Mouse (Mus musculus) stomach, embryonic 16.5 days (tissue): Measurements from ENCODE around the gene Ube2n. TPM values are rescaled to one million over a fixed set of nuclear protein-coding genes. Genes with fewer than 3 reads are reported as not detected.

ENCODE experiments used
- ATAC-seq: fragments of 200-750 bp; cut with Nextera tagmentation; 2 replicates; pipeline ENCODE4 v1.8.0; 2017; ENCODE audit warnings: moderate number of reproducible peaks, moderate TSS enrichment; ENCODE audit not compliant: insufficient read depth, low FRiP score
- H3K27ac ChIP-seq: fragments of 300-500 bp; sonication (generic); 2 replicates; pipeline ENCODE4 v1.5.1; 2014; ENCODE audit warnings: low read length
- H3K27me3 ChIP-seq: fragments of 300-500 bp; sonication (generic); 2 replicates; pipeline ENCODE4 v1.6.1; 2014; ENCODE audit warnings: low read length, control low read depth, mixed read lengths; ENCODE audit not compliant: control insufficient read depth, insufficient read depth
- H3K36me3 ChIP-seq: fragments of 300-500 bp; sonication (generic); 2 replicates; pipeline ENCODE4 v1.6.1; 2014; ENCODE audit warnings: low read length; ENCODE audit not compliant: control insufficient read depth, insufficient read depth
- H3K4me1 ChIP-seq: fragments of 300-500 bp; sonication (generic); 2 replicates; pipeline ENCODE4 v1.6.1; 2014; ENCODE audit warnings: low read length, control low read depth, mixed read lengths; ENCODE audit not compliant: control insufficient read depth, insufficient read depth
- H3K4me2 ChIP-seq: fragments of 300-500 bp; sonication (generic); 2 replicates; pipeline ENCODE4 v1.6.1; 2014; ENCODE audit warnings: low read depth, low read length, mixed read lengths
- H3K4me3 ChIP-seq: fragments of 300-500 bp; sonication (generic); replicated peaks from 2 replicates; pipeline ENCODE4 v1.5.1; 2014; ENCODE audit warnings: mild to moderate bottlenecking, low read length
- H3K9ac ChIP-seq: fragments of 300-500 bp; sonication (generic); 2 replicates; pipeline ENCODE4 v1.6.1; 2014; ENCODE audit warnings: low read length
- H3K9me3 ChIP-seq: fragments of 300-500 bp; sonication (generic); replicated peaks from 2 replicates; pipeline ENCODE4 v1.6.1; 2016; ENCODE audit warnings: low read length, control low read depth; ENCODE audit not compliant: control insufficient read depth
- WGBS: fragments of 180-500 bp; shearing (Covaris S2); extraction: QIAGEN DNeasy Blood & Tissue Kit; methylation state at CpG from one replicate; pipeline ENCODE4 v1.1.7; 2014; 5-methylcytosine and 5-hydroxymethylcytosine counted together
- microRNA-seq: library from miRNA; unstranded; fragments of <30 nt; microRNA quantifications from one replicate; pipeline ENCODE4, GENCODE M21; 2016
- polyA plus RNA-seq: library from polyadenylated mRNA; unstranded; fragments of >200 nt; fragmentation: Nextera tagmentation; extraction: Ambion mirVana; gene quantifications from 2 replicates; pipeline ENCODE4 v1.2.1, GENCODE M21; 2015

The Ube2n gene
- polyA plus RNA-seq, 1 experiment from 2014 or later, result 302 TPM

DNA sequence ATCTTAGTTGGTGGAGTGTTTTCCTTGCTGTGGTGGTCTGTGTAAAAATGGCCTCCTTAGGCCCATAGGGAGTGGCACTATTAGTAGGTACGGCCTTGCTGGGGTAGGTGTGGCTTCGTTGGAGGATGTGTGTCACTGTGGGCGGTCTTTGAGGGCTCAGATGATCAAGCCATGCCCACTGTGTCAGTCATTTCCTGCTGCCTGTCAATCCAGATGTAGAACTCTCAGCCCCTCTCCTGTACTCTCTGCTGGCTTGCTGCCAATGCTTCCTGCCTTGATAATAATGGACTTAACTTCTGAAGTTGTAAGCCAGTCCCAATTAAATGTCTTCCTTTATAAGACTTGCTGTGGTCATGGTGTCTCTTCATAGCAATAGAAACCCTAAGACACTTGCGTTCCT, 74.3 kb downstream of the Ube2n start:
- H3K4me2 ChIP-seq, result no peak overlapping the region
- no peak for ATAC-seq
- WGBS, result 89% methylated on average over 4 of the region's 4 CpGs

DNA sequence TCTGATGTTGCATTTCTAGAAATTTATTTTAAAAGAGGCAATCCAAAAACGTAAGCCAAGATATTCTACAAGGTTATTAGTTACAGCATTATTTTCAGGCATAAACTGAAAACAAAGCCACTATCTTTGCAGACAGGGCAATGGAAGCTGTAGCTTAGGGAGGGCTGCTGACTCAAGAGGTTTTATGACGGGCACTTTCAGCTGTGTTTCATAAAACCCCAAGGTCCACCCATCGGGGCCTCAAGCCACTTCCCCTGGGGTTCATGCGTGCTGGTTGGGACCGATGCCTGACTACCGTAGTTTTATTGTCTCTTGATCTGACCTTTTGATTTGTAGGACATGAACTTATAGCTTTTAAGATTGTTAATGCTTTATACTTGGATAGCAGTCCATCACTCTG, 75.3 kb downstream of the Ube2n start:
- H3K9ac ChIP-seq, result no peak overlapping the region
- H3K4me2 ChIP-seq, result no peak overlapping the region
- no peak for ATAC-seq
- no peaks in the 10 kb centered on the region for H3K4me1 ChIP-seq
- 79% methylated on average over 6 of the region's 6 CpGs for WGBS
- H3K9me3 ChIP-seq, result no peaks in the 10 kb centered on the region
- no peak overlapping the region for H3K4me3 ChIP-seq
- H3K36me3 ChIP-seq, result no peaks in the 10 kb centered on the region
- H3K27ac ChIP-seq, result no peak overlapping the region
- H3K27me3 ChIP-seq, result no peaks in the 10 kb centered on the region

More for the DNA sequence above, 74.3 kb downstream of the Ube2n start:
- no peaks in the 10 kb centered on the region for H3K36me3 ChIP-seq
- H3K9me3 ChIP-seq, result no peaks in the 10 kb centered on the region
- no peak overlapping the region for H3K27ac ChIP-seq
- no peak overlapping the region for H3K4me3 ChIP-seq
- H3K9ac ChIP-seq, result no peak overlapping the region
- no peaks in the 10 kb centered on the region for H3K4me1 ChIP-seq
- no peaks in the 10 kb centered on the region for H3K27me3 ChIP-seq

DNA sequence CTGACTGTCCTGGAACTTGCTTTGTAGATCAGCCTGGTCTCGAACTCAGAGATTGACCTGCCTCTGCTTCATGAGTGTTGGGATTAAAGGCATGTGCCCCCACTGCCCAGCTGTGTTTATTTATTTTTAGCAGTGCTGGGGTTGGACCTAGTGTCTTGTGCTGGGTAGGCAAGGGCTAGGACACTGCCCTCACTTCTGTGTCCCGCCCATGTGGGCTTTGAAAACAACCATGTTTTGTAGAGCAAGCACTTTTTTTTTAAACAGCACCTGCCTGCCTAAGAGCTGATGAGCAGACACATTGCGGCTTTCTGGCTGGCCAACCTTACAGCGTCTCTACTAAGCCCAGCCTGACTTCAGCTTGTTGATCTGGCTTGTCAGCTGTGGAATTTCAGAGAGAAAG, 76.3 kb downstream of the Ube2n start:
- no peak overlapping the region for H3K27ac ChIP-seq
- no peaks in the 10 kb centered on the region for H3K27me3 ChIP-seq
- H3K36me3 ChIP-seq, result no peaks in the 10 kb centered on the region
- no peak overlapping the region for H3K4me3 ChIP-seq
- H3K4me2 ChIP-seq, result no peak overlapping the region
- no peaks in the 10 kb centered on the region for H3K4me1 ChIP-seq
- no peak for ATAC-seq
- H3K9ac ChIP-seq, result no peak overlapping the region
- no peaks in the 10 kb centered on the region for H3K9me3 ChIP-seq
- 79% methylated on average over 4 of the region's 4 CpGs for WGBS

DNA sequence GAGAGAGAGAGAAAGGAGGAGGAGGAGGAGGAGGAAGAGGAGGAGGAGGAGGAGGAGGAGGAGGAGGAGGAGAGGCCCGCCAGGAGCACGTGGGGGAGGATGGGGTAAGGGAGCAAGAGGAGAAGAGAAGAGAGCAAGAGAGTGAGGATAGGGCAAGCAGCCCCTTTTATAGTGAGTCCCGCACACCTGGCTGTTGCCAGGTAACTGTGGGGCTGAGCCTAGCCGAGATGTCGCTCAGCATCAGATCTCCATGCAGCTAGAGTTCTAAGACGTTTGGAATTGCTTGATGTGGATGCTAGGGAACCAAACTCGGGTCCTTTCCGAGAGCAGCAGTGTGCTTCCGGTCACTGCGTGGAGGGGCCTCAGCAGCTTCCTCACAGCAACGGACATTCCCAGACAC, 79.5 kb downstream of the Ube2n start:
- Histone ChIP-seq H3K9ac (no peak overlapping the region), H3K36me3 (no peaks in the 10 kb centered on the region), H3K4me3 (no peak overlapping the region), H3K27me3 (no peaks in the 10 kb centered on the region), H3K27ac (no peak overlapping the region), H3K4me2 (no peak overlapping the region), H3K9me3 (no peaks in the 10 kb centered on the region), H3K4me1 (no peaks in the 10 kb centered on the region)
- ATAC-seq, result no peak
- WGBS, result 56% methylated on average over 11 of the region's 11 CpGs

Small RNA genes within 50 kb of the gene (microRNA-seq; reads per million reads assigned to microRNA genes)
- 6.5 reads per million, percentile 28 among the genes with 10 or more reads in this experiment for gene Mir3058

Other genes with a start within 250 kb of the Ube2n start
- gene Cradd, start 191.0 kb upstream of the Ube2n start, polyA plus RNA-seq, result 9.8 and 10.7 TPM in 2 replicates
- 24.3 and 27.0 TPM in 2 replicates for gene Socs2, start 98.0 kb upstream of the Ube2n start, polyA plus RNA-seq
- gene Mrpl42, start 13.2 kb upstream of the Ube2n start, polyA plus RNA-seq, result 309 and 318 TPM in 2 replicates
- gene Nudt4, start 49.0 kb downstream of the Ube2n start, polyA plus RNA-seq, result 46.0 and 53.6 TPM in 2 replicates
- gene Anapc15-ps, start 158.3 kb downstream of the Ube2n start, polyA plus RNA-seq, result 0.70 TPM in 1 of 2 replicates, not detected in the other